Mouse (Mus musculus): ENCODE measurements at regions not wholly inside any gene's neighbourhood (a gene's known extent, or its start where the extent isn't known, plus 50 kb on each side); places are given as distances from the start of the nearest gene placed in this dataset.

GRCm38 (mm10) chrX:158544021-158544420, 500.9 kb upstream of the Cnksr2 start:
- no peak for DNase-seq

- DNase-seq = no peak
These were observed 534.8 kb upstream of the Cnksr2 start for GRCm38 (mm10) chrX:158577856-158578255.

GRCm38 (mm10) chrX:158613136-158613535, 570.0 kb upstream of the Cnksr2 start:
- no peak for DNase-seq

GRCm38 (mm10) chrX:158613607-158614006, 570.5 kb upstream of the Cnksr2 start:
- DNase-seq = no peak

- no peak for DNase-seq
These were observed 570.9 kb upstream of the Cnksr2 start for GRCm38 (mm10) chrX:158614029-158614428.

GRCm38 (mm10) chrX:158614452-158614851, 571.4 kb upstream of the Cnksr2 start:
- DNase-seq = no peak

GRCm38 (mm10) chrX:158615096-158615495, 572.0 kb upstream of the Cnksr2 start:
- no peak for DNase-seq

- DNase-seq = no peak
These were observed 582.7 kb upstream of the Rps6ka3 start for GRCm38 (mm10) chrX:158627390-158627789.

GRCm38 (mm10) chrX:158632406-158632805, 577.7 kb upstream of the Rps6ka3 start:
- no peak for DNase-seq

GRCm38 (mm10) chrX:158652226-158652625, 557.9 kb upstream of the Rps6ka3 start:
- peak in 1 of 2 experiments; percentile 0 for DNase-seq

- DNase-seq = no peak
These were observed 553.9 kb upstream of the Rps6ka3 start for GRCm38 (mm10) chrX:158656188-158656587.

- no peak for DNase-seq
These were observed 515.9 kb upstream of the Rps6ka3 start for GRCm38 (mm10) chrX:158694191-158694590.

- DNase-seq = no peak
These were observed 506.7 kb upstream of the Rps6ka3 start for GRCm38 (mm10) chrX:158703411-158703810.

- DNase-seq = no peak
These were observed 500.3 kb upstream of the Rps6ka3 start for GRCm38 (mm10) chrX:158709811-158710210.

GRCm38 (mm10) chrX:158744738-158745137, 465.4 kb upstream of the Rps6ka3 start:
- no peak for DNase-seq

GRCm38 (mm10) chrX:158745766-158746541, 464.2 kb upstream of the Rps6ka3 start:
- DNase-seq = no peak
